Mouse (Mus musculus): Measurements from ENCODE around the gene Mef2b. TPM values are rescaled to one million over a fixed set of nuclear protein-coding genes. Genes with fewer than 3 reads are reported as not detected.
A peak's percentile ranks its signal among the peaks of the same experiment; 100 is the strongest.

The Mef2b gene
- polyA plus RNA-seq, 1 experiment from 2014 or later: 0.46 TPM

GRCm38 (mm10) chr8:70118726-70119700, 20.5 kb upstream of the Mef2b start:
- 9% methylated on average over 17 of the region's 17 CpGs for WGBS
- H3K9me3 ChIP-seq (replicated peaks): no peaks in the 10 kb centered on the region
- peaks cover 35% of the 10 kb centered on the region for H3K4me1 ChIP-seq
- peak overlapping the region; percentile 65 for H3K4me3 ChIP-seq
- H3K27ac ChIP-seq (replicated peaks): peak overlapping the region; percentile 84
- peak; percentile 72 for DNase-seq (ENCODE audit: low spot score)
- peaks cover 10% of the 10 kb centered on the region for H3K36me3 ChIP-seq
- H3K27me3 ChIP-seq (ENCODE audit: low read depth, poor library complexity, severe bottlenecking): peaks cover 78% of the 10 kb centered on the region

GRCm38 (mm10) chr8:70120667-70121066, 18.8 kb upstream of the Mef2b start, which contains the start of gene Ncan:
Gene Ncan (minus strand): TSS chr8:70120873.
- no peaks in the 10 kb centered on the region for H3K9me3 ChIP-seq (replicated peaks)
- peak within 1 kb of the TSS; percentile 84 for H3K27ac ChIP-seq (replicated peaks)
- peaks cover 35% of the 10 kb centered on the region for H3K4me1 ChIP-seq
- H3K36me3 ChIP-seq: no peaks in the 10 kb centered on the region; the same call in 1 of the 2 replicates
- H3K27me3 ChIP-seq (ENCODE audit: low read depth, poor library complexity, severe bottlenecking): peaks cover 65% of the 10 kb centered on the region
- H3K4me3 ChIP-seq: peak within 1 kb of the TSS; percentile 65
- DNase-seq (ENCODE audit: low spot score): peak; percentile 87
- 1% methylated on average over 19 of the region's 19 CpGs for WGBS

GRCm38 (mm10) chr8:70122863-70123262, 16.6 kb upstream of the Mef2b start:
- no peaks in the 10 kb centered on the region for H3K9me3 ChIP-seq (replicated peaks)
- DNase-seq (ENCODE audit: low spot score): no peak
- 61% methylated on average over 2 of the region's 2 CpGs for WGBS

DNA sequence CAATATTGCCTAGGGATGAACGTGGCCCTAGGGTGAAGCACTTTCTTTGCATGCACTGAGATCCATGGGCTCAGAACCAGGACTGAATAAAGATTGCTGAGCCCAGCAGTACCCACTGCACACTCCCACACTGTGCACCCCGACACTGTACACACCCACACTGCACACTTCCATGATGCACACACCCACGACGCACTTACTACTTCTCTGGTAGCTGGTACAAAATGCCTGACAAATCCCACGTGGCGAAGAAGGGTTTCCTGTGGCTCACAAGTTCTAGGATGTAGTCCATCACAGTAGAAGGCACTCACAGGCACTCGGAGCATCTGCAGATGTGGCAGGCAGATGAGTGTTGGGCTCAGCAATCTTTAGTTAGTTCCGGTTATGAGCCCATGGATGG, 14.5 kb upstream of the Mef2b start:
- H3K27ac ChIP-seq (replicated peaks): no peak overlapping the region
- no peak overlapping the region for H3K4me3 ChIP-seq
- 71% methylated on average over 8 of the region's 8 CpGs for WGBS
- H3K9me3 ChIP-seq (replicated peaks): no peaks in the 10 kb centered on the region
- peaks cover 22% of the 10 kb centered on the region for H3K27me3 ChIP-seq (ENCODE audit: low read depth, poor library complexity, severe bottlenecking)
- H3K36me3 ChIP-seq: no peaks in the 10 kb centered on the region
- peaks cover 10% of the 10 kb centered on the region for H3K4me1 ChIP-seq
- no peak for DNase-seq (ENCODE audit: low spot score)

More at GRCm38 (mm10) chr8:70122863-70123262, 16.6 kb upstream of the Mef2b start:
- H3K4me1 ChIP-seq: peaks cover 31% of the 10 kb centered on the region
- no peaks in the 10 kb centered on the region for H3K36me3 ChIP-seq
- no peak overlapping the region for H3K4me3 ChIP-seq
- H3K27me3 ChIP-seq (ENCODE audit: low read depth, poor library complexity, severe bottlenecking): peaks cover 44% of the 10 kb centered on the region
- H3K27ac ChIP-seq (replicated peaks): no peak overlapping the region

DNA sequence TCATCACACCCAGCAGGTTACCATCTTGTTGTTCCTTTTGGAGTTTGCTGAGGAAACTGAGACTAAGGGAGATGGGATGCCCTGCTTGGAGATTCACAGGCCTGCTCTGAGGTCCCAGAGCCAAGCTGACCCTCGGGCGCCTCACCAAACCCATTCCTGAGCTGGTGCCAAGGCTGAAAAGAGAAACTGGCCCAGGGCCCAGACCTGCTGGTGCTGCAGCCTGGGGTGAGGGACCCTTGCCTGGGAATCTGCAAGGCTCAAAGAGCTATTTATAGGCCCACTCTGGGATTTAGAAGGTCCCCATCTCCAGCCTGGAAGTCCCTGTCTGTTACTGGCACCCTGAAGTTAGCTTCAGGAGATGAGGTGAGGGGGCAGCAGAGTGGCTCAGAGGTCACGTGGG, 11.1 kb upstream of the Mef2b start:
- DNase-seq (ENCODE audit: low spot score): no peak
- 86% methylated on average over 3 of the region's 3 CpGs for WGBS

GRCm38 (mm10) chr8:70129309-70129952, 10.1 kb upstream of the Mef2b start:
- WGBS: 77% methylated on average over 9 of the region's 9 CpGs
- no peak for DNase-seq (ENCODE audit: low spot score)
- Histone ChIP-seq H3K4me3 (no peak overlapping the region), H3K4me1 (peaks cover 17% of the 10 kb centered on the region), H3K9me3 (replicated peaks) (no peaks in the 10 kb centered on the region), H3K27me3 (ENCODE audit: low read depth, poor library complexity, severe bottlenecking) (no peaks in the 10 kb centered on the region), H3K36me3 (peaks cover 23% of the 10 kb centered on the region), H3K27ac (replicated peaks) (no peak overlapping the region)

More for the DNA sequence above, 11.1 kb upstream of the Mef2b start:
- H3K27ac ChIP-seq (replicated peaks): no peak overlapping the region
- peaks cover 17% of the 10 kb centered on the region for H3K4me1 ChIP-seq
- no peaks in the 10 kb centered on the region for H3K9me3 ChIP-seq (replicated peaks)
- H3K4me3 ChIP-seq: no peak overlapping the region
- 0 out of 2 replicates have a peak, but pooled peaks cover 7% of the 10 kb centered on the region for H3K27me3 ChIP-seq (ENCODE audit: low read depth, poor library complexity, severe bottlenecking)
- H3K36me3 ChIP-seq: peaks cover 13% of the 10 kb centered on the region

DNA sequence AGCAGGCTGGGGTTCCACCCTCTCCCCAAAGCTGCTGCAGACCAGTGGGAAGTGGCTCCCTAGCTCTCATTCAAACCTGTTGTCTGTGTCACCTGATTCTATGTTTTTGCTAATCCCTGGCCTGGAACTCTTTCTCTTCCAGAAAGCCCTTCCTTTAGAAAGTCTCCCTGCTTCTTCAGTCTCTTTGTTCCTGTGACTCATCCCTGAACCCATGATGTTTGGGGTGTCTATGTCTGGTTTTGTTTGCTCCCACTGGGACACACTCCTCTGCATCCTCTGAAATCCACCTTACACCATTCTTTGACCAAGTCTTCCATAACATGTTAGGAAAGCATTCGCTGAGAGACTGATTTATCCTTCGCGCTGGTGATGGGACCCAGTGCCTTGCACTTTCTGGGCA, 9.4 kb upstream of the Mef2b start:
- Histone ChIP-seq H3K4me3 (no peak overlapping the region), H3K27ac (replicated peaks) (no peak overlapping the region), H3K36me3 (peaks cover 29% of the 10 kb centered on the region), H3K27me3 (ENCODE audit: low read depth, poor library complexity, severe bottlenecking) (no peaks in the 10 kb centered on the region), H3K9me3 (replicated peaks) (no peaks in the 10 kb centered on the region), H3K4me1 (peaks cover 17% of the 10 kb centered on the region)
- WGBS: 81% methylated on average over 3 of the region's 3 CpGs
- DNase-seq (ENCODE audit: low spot score): no peak

DNA sequence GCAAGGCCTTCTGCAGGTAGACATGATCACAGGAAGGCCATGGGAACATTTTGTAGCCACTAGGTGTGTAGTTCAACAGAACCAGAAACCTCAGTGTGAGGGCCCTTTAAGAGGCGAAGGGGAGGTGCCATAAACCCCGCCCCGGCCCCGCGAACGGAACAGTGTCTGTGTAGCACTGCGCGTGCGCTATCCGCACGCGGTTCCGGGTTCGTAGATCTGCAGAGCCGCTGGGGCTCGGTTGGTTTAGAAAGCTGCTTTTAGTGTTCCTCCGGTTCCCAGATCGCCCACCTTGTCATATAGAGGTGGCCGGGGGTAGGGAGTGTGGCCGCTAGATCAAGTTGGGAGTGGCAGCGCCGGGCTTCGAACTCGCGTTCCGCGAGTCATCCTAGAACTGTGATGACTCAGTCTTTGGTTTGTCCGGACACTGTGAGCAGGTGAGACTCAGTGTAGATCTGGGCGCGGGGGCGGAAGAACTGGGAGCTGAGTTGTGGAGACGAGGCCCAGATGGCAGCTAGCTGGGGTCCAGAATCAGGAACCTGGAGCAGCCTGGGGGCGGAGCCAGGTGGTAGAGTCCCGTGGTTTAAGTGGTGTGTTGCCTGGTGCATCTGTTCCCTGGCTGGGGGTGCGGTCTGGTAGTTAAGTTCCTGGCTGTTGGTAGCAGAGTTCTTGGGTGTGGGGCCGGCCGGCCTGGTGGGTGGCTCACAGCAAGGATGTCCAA, 8.2 kb upstream of the Mef2b start, which contains the start of gene Nr2c2ap:
Nr2c2ap (plus strand) TSS at position 168 of the 718 bp plus-strand sequence.
- DNase-seq (ENCODE audit: low spot score): peak; percentile 83
- peak within 1 kb of the TSS; percentile 83 for H3K27ac ChIP-seq (replicated peaks)
- peak within 1 kb of the TSS; percentile 80 for H3K4me3 ChIP-seq
- peaks cover 17% of the 10 kb centered on the region for H3K4me1 ChIP-seq
- H3K36me3 ChIP-seq: peaks cover 42% of the 10 kb centered on the region
- no peaks in the 10 kb centered on the region for H3K27me3 ChIP-seq (ENCODE audit: low read depth, poor library complexity, severe bottlenecking)
- WGBS: 1% methylated on average over 37 of the region's 37 CpGs
- no peaks in the 10 kb centered on the region for H3K9me3 ChIP-seq (replicated peaks)

GRCm38 (mm10) chr8:70134086-70134485, 5.4 kb upstream of the Mef2b start:
- no peaks in the 10 kb centered on the region for H3K27me3 ChIP-seq (ENCODE audit: low read depth, poor library complexity, severe bottlenecking)
- H3K4me1 ChIP-seq: peaks cover 29% of the 10 kb centered on the region
- peaks cover 50% of the 10 kb centered on the region for H3K36me3 ChIP-seq
- DNase-seq (ENCODE audit: low spot score): no peak
- no peak overlapping the region for H3K4me3 ChIP-seq
- H3K27ac ChIP-seq (replicated peaks): no peak overlapping the region
- no peaks in the 10 kb centered on the region for H3K9me3 ChIP-seq (replicated peaks)
- 90% methylated on average over 5 of the region's 5 CpGs for WGBS

GRCm38 (mm10) chr8:70134931-70135330, 4.6 kb upstream of the Mef2b start:
- 94% methylated on average over 9 of the region's 9 CpGs for WGBS
- Histone ChIP-seq H3K27me3 (ENCODE audit: low read depth, poor library complexity, severe bottlenecking) (no peaks in the 10 kb centered on the region), H3K27ac (replicated peaks) (no peak overlapping the region), H3K4me1 (peaks cover 31% of the 10 kb centered on the region), H3K4me3 (no peak overlapping the region), H3K36me3 (peaks cover 50% of the 10 kb centered on the region), H3K9me3 (replicated peaks) (no peaks in the 10 kb centered on the region)
- no peak for DNase-seq (ENCODE audit: low spot score)

DNA sequence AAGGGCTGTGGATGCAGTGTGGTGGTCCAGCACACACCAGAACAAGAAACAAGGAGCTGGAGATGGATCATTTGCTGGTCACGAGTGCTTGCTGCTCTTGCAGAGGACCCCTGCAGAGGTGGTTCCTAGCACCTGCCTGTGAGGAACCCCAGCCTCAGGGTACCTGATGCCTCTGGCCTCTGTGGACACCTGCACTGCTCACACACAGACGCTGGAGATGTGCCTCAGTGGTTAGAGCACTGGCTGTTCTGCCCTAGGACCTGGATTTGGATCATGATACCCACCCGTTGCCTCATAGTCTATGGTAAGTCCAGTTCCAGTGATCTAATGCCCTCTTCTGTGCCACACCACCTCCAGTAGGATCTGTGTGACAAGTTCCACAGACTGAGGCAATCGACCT, 2.9 kb upstream of the Mef2b start:
- no peak overlapping the region for H3K4me3 ChIP-seq
- no peaks in the 10 kb centered on the region for H3K27me3 ChIP-seq (ENCODE audit: low read depth, poor library complexity, severe bottlenecking)
- H3K27ac ChIP-seq (replicated peaks): no peak overlapping the region
- peaks cover 33% of the 10 kb centered on the region for H3K4me1 ChIP-seq
- H3K9me3 ChIP-seq (replicated peaks): no peaks in the 10 kb centered on the region
- WGBS: 83% methylated on average over 4 of the region's 4 CpGs
- DNase-seq (ENCODE audit: low spot score): no peak
- peaks cover 50% of the 10 kb centered on the region for H3K36me3 ChIP-seq

DNA sequence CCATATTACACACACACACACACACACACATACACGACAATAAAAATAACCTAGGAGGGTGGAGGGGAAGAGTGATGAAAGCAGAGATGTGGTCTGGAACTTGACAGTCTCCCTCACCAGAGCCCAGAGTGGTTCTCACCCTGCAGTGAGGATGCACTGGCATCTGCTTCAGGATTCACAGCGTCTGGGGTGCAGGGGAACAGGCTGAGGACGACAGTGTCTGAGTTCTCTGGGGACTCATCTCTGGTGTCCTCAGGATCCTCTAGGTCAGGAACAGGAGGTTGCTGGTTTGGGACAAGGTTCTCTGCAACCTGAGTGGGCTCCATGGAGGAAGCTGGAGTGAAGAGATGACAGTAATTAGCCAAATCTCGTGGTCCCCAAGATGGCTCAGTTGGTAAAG, 1.6 kb upstream of the Mef2b start:
- Histone ChIP-seq H3K27ac (replicated peaks) (no peak overlapping the region), H3K4me3 (peak overlapping the region; percentile 62), H3K27me3 (ENCODE audit: low read depth, poor library complexity, severe bottlenecking) (no peaks in the 10 kb centered on the region), H3K4me1 (peaks cover 25% of the 10 kb centered on the region), H3K36me3 (peaks cover 54% of the 10 kb centered on the region), H3K9me3 (replicated peaks) (no peaks in the 10 kb centered on the region)
- DNase-seq (ENCODE audit: low spot score): no peak
- whole genome bisulfite sequencing: 85% methylated on average over 4 of the region's 4 CpGs
